8 mouse cellular contexts compared by ENCODE assay signal in genomic region chr11:113649353-113650210, GRCm38 (mm10). TPM values are rescaled to one million over a fixed set of nuclear protein-coding genes. Genes with fewer than 3 reads are reported as not detected.
DNase-seq lines count a peak whose midpoint lies in the region; ATAC-seq lines count a peak whose summit lies in the region.

Gene Slc39a11, minus strand, starts transcription at chr11:113650079.

- peak within 1 kb of the TSS; percentile 94 for H3K4me3 ChIP-seq in embryonic facial prominence, embryonic 13.5 days
- H3K4me3 ChIP-seq in heart, embryonic 11.5 days (ENCODE audit: low read depth, low read length), result peak within 1 kb of the TSS; percentile 94
- peak within 1 kb of the TSS; percentile 98 for H3K4me3 ChIP-seq in kidney, embryonic 15.5 days (replicated peaks)
- H3K4me3 ChIP-seq in liver, embryonic 12.5 days, result peak within 1 kb of the TSS; percentile 95
- H3K4me3 ChIP-seq in stomach, embryonic 15.5 days (replicated peaks), result peak within 1 kb of the TSS; percentile 97

- peaks cover 43% of the 10 kb centered on the region for H3K4me1 ChIP-seq in embryonic facial prominence, embryonic 13.5 days
- peaks cover 13% of the 10 kb centered on the region for H3K4me1 ChIP-seq in heart, embryonic 11.5 days (ENCODE audit: control insufficient read depth, insufficient read depth, low read length)
- H3K4me1 ChIP-seq in kidney, embryonic 15.5 days, result peaks cover 52% of the 10 kb centered on the region
- H3K4me1 ChIP-seq in liver, embryonic 12.5 days, result peaks cover 33% of the 10 kb centered on the region
- H3K4me1 ChIP-seq in stomach, embryonic 15.5 days, result peaks cover 17% of the 10 kb centered on the region

- H3K36me3 ChIP-seq in embryonic facial prominence, embryonic 13.5 days, result peaks cover 32% of the 10 kb centered on the region
- peaks cover 18% of the 10 kb centered on the region for H3K36me3 ChIP-seq in heart, embryonic 11.5 days (ENCODE audit: control insufficient read depth, insufficient read depth, low read length)
- H3K36me3 ChIP-seq in kidney, embryonic 15.5 days, result peaks cover 29% of the 10 kb centered on the region
- H3K36me3 ChIP-seq in liver, embryonic 12.5 days, result peaks cover 32% of the 10 kb centered on the region
- H3K36me3 ChIP-seq in stomach, embryonic 15.5 days, result peaks cover 20% of the 10 kb centered on the region

- peak within 1 kb of the TSS; percentile 96 for H3K9ac ChIP-seq in embryonic facial prominence, embryonic 13.5 days
- peak within 1 kb of the TSS; percentile 97 for H3K9ac ChIP-seq in heart, embryonic 11.5 days (ENCODE audit: low read depth, low read length)
- peak within 1 kb of the TSS; percentile 91 for H3K9ac ChIP-seq in kidney, embryonic 15.5 days
- peak within 1 kb of the TSS; percentile 94 for H3K9ac ChIP-seq in liver, embryonic 12.5 days
- H3K9ac ChIP-seq in stomach, embryonic 15.5 days, result peak within 1 kb of the TSS; percentile 90

- H3K4me2 ChIP-seq in embryonic facial prominence, embryonic 13.5 days, result peak within 1 kb of the TSS; percentile 65
- H3K4me2 ChIP-seq in heart, embryonic 11.5 days, result peak within 1 kb of the TSS; percentile 65
- peak within 1 kb of the TSS; percentile 69 for H3K4me2 ChIP-seq in kidney, embryonic 15.5 days
- peak within 1 kb of the TSS; percentile 89 for H3K4me2 ChIP-seq in liver, embryonic 12.5 days
- peak within 1 kb of the TSS; percentile 75 for H3K4me2 ChIP-seq in stomach, embryonic 15.5 days

- peak within 1 kb of the TSS; percentile 88 for H3K27ac ChIP-seq in embryonic facial prominence, embryonic 13.5 days
- H3K27ac ChIP-seq in heart, embryonic 11.5 days (ENCODE audit: low read depth, low read length), result peak within 1 kb of the TSS; percentile 88
- H3K27ac ChIP-seq in kidney, embryonic 15.5 days, result peak within 1 kb of the TSS; percentile 89
- peak within 1 kb of the TSS; percentile 90 for H3K27ac ChIP-seq in liver, embryonic 12.5 days
- peak within 1 kb of the TSS; percentile 87 for H3K27ac ChIP-seq in stomach, embryonic 15.5 days

- peak; percentile 68 for ATAC-seq in embryonic facial prominence, embryonic 13.5 days (ENCODE audit: insufficient number of reproducible peaks, insufficient read depth, low FRiP score, low TSS enrichment, low read depth)
- ATAC-seq in heart, embryonic 11.5 days (replicated peaks; ENCODE audit: insufficient number of reproducible peaks, low FRiP score, low TSS enrichment), result peak; percentile 71
- peak; percentile 62 for ATAC-seq in kidney, embryonic 15.5 days (replicated peaks; ENCODE audit: low FRiP score)
- ATAC-seq in liver, embryonic 12.5 days, result peak; percentile 73
- peak; percentile 75 for ATAC-seq in stomach, embryonic 15.5 days (ENCODE audit: insufficient read depth, low FRiP score, low read depth)

- under 1% methylated on average over 74 of the region's 91 CpGs for WGBS in embryonic facial prominence, embryonic 13.5 days
- WGBS in heart, embryonic 11.5 days (ENCODE audit: insufficient replicate concordance), result under 1% methylated on average over 78 of the region's 91 CpGs
- WGBS in kidney, embryonic 15.5 days, result under 1% methylated on average over 90 of the region's 91 CpGs
- WGBS in liver, embryonic 12.5 days (ENCODE audit: insufficient replicate concordance), result under 1% methylated on average over 87 of the region's 91 CpGs
- WGBS in stomach, embryonic 15.5 days, result under 1% methylated on average over 91 of the region's 91 CpGs

- peak; percentile 76 to 81 for DNase-seq in B cell, adult 2 months
- peak; percentile 84 for DNase-seq in adrenal gland, postnatal 10 days
- DNase-seq in natural killer cell, adult 2 months (ENCODE audit: low spot score in 2 of 2), result peak; percentile 42 to 57

- no peaks in the 10 kb centered on the region for H3K27me3 ChIP-seq in embryonic facial prominence, embryonic 13.5 days
- H3K27me3 ChIP-seq in heart, embryonic 11.5 days (ENCODE audit: control insufficient read depth, insufficient read depth, low read length), result no peaks in the 10 kb centered on the region
- no peaks in the 10 kb centered on the region for H3K27me3 ChIP-seq in kidney, embryonic 15.5 days
- peaks cover 11% of the 10 kb centered on the region for H3K27me3 ChIP-seq in liver, embryonic 12.5 days (replicated peaks)
- no peaks in the 10 kb centered on the region for H3K27me3 ChIP-seq in stomach, embryonic 15.5 days (replicated peaks)

- H3K9me3 ChIP-seq in embryonic facial prominence, embryonic 13.5 days, result no peaks in the 10 kb centered on the region
- H3K9me3 ChIP-seq in heart, embryonic 11.5 days (replicated peaks; ENCODE audit: control insufficient read depth, low read length), result no peaks in the 10 kb centered on the region
- H3K9me3 ChIP-seq in kidney, embryonic 15.5 days (replicated peaks), result no peaks in the 10 kb centered on the region
- H3K9me3 ChIP-seq in liver, embryonic 12.5 days (replicated peaks), result no peaks in the 10 kb centered on the region
- H3K9me3 ChIP-seq in stomach, embryonic 15.5 days, result no peaks in the 10 kb centered on the region

RNA-seq across cellular contexts. Expression of gene Slc39a11, which starts in this region (rescaled TPM):
- total RNA-seq in adrenal gland, postnatal 10 days (2021), result 10 to 100 TPM; 17.3 to 18.5 TPM
- polyA plus RNA-seq in embryonic facial prominence, embryonic 13.5 days (2015; fragmentation: Nextera tagmentation; extraction: Ambion mirVana), result 21.3 and 26.3 TPM in 2 replicates
- polyA plus RNA-seq in heart, embryonic 11.5 days (2014; fragmentation: Nextera tagmentation; extraction: Ambion mirVana), result 17.1 and 18.7 TPM in 2 replicates
- 22.0 and 22.2 TPM in 2 replicates for polyA plus RNA-seq in kidney, embryonic 15.5 days (2015; fragmentation: Nextera tagmentation; extraction: Ambion mirVana)
- polyA plus RNA-seq in liver, embryonic 12.5 days (2016; fragmentation: Nextera tagmentation; extraction: Ambion mirVana), result 18.0 and 18.3 TPM in 2 replicates
- polyA plus RNA-seq in stomach, embryonic 15.5 days (2015; fragmentation: Nextera tagmentation; extraction: Ambion mirVana), result 37.1 and 46.6 TPM in 2 replicates

Comparison
In these comparisons a context has a peak if more than half of its experiments do, and no peak if none do; other contexts are left out.
1. Peak in every context shown above with its lines: DNase-seq, ATAC-seq, H3K4me3 ChIP-seq and H3K27ac ChIP-seq.